Mouse (Mus musculus) stomach, postnatal 0 days (tissue): ENCODE results near the gene Tspoap1. TPM values are rescaled to one million over a fixed set of nuclear protein-coding genes. Genes with fewer than 3 reads are reported as not detected.

ENCODE experiments used
- ATAC-seq: fragments of 200-750 bp; cut with Nextera tagmentation; 2 replicates; pipeline ENCODE4 v1.8.0; 2017; ENCODE audit not compliant: low FRiP score, low TSS enrichment
- DNase-seq: peaks from one replicate; pipeline ENCODE4 v3.0.0-alpha.2; 2016; ENCODE audit warnings: low spot score
- H3K27ac ChIP-seq: fragments of 300-500 bp; sonication (generic); replicated peaks from 2 replicates; pipeline ENCODE4 v1.5.1; 2014; ENCODE audit warnings: mild to moderate bottlenecking, control low read depth
- H3K27me3 ChIP-seq: fragments of 300-500 bp; sonication (generic); 2 replicates; pipeline ENCODE4 v1.6.1; 2014; ENCODE audit warnings: low read length; ENCODE audit not compliant: control insufficient read depth, insufficient read depth
- H3K36me3 ChIP-seq: fragments of 300-500 bp; sonication (generic); 2 replicates; pipeline ENCODE4 v1.6.1; 2014; ENCODE audit warnings: low read length, mixed read lengths; ENCODE audit not compliant: control insufficient read depth, insufficient read depth
- H3K4me1 ChIP-seq: fragments of 300-500 bp; sonication (generic); replicated peaks from 2 replicates; pipeline ENCODE4 v1.6.1; 2014; ENCODE audit warnings: antibody characterized with exemption; ENCODE audit not compliant: control insufficient read depth, insufficient read depth
- H3K4me2 ChIP-seq: fragments of 300-500 bp; sonication (generic); replicated peaks from 2 replicates; pipeline ENCODE4 v1.6.1; 2014; ENCODE audit warnings: low read depth, mild to moderate bottlenecking, control low read depth, moderate library complexity
- H3K4me3 ChIP-seq: fragments of 300-500 bp; sonication (generic); 2 replicates; pipeline ENCODE4 v1.5.1; 2014; ENCODE audit warnings: low read depth, low read length, control low read depth
- H3K9ac ChIP-seq: fragments of 300-500 bp; sonication (generic); 2 replicates; pipeline ENCODE4 v1.6.1; 2014; ENCODE audit warnings: mild to moderate bottlenecking, low read length, control low read depth, mixed read lengths
- H3K9me3 ChIP-seq: fragments of 300-500 bp; sonication (generic); 2 replicates; pipeline ENCODE4 v1.6.1; 2016; ENCODE audit warnings: low read length; ENCODE audit not compliant: control insufficient read depth
- CTCF ChIP-seq: IDR thresholded peaks from 2 replicates; pipeline ENCODE4 v1.5.1; 2016; ENCODE audit warnings: antibody characterized with exemption, low read depth, mild to moderate bottlenecking, moderate library complexity
- EP300 ChIP-seq: optimal IDR thresholded peaks from 2 replicates; pipeline ENCODE3; 2016; ENCODE audit warnings: antibody characterized with exemption
- WGBS: fragments of 180-500 bp; shearing (Covaris S2); extraction: QIAGEN DNeasy Blood & Tissue Kit; methylation state at CpG from one replicate; pipeline ENCODE4 v1.1.7; 2014; 5-methylcytosine and 5-hydroxymethylcytosine counted together
- microRNA counts: library from miRNA; unstranded; fragments of <30 nt; microRNA quantifications from one replicate; lab custom pipeline; 2015
- microRNA-seq: library from miRNA; unstranded; fragments of <30 nt; microRNA quantifications from one replicate; pipeline ENCODE4, GENCODE M21; 2016
- polyA plus RNA-seq: library from polyadenylated mRNA; unstranded; fragments of >200 nt; fragmentation: Nextera tagmentation; extraction: Ambion mirVana; gene quantifications from 2 replicates; pipeline ENCODE4 v1.2.1, GENCODE M21; 2015

Gene Tspoap1
- polyA plus RNA-seq, 1 experiment from 2014 or later, result 0.56 TPM

- no peak overlapping the region for H3K27ac ChIP-seq
- 71% methylated on average over 8 of the region's 8 CpGs for WGBS
- DNase-seq, result no peak
- TF ChIP-seq CTCF, result no peak
- TF ChIP-seq EP300, result no peak
- no peak overlapping the region for H3K9ac ChIP-seq
- no peak overlapping the region for H3K4me3 ChIP-seq
- H3K9me3 ChIP-seq, result no peaks in the 10 kb centered on the region
- H3K4me1 ChIP-seq, result no peaks in the 10 kb centered on the region
- no peaks in the 10 kb centered on the region for H3K27me3 ChIP-seq
- ATAC-seq, result no peak
- H3K4me2 ChIP-seq, result no peak overlapping the region
- H3K36me3 ChIP-seq, result no peaks in the 10 kb centered on the region
Measured at GRCm38 (mm10) chr11:87814831-87815230, 54.5 kb downstream of the Tspoap1 start.

- Histone ChIP-seq H3K4me1 (no peaks in the 10 kb centered on the region), H3K4me3 (peak overlapping the region; percentile 32), H3K27me3 (no peaks in the 10 kb centered on the region), H3K27ac (no peak overlapping the region), H3K9ac (peak overlapping the region; percentile 39), H3K36me3 (no peaks in the 10 kb centered on the region), H3K9me3 (no peaks in the 10 kb centered on the region), H3K4me2 (peak overlapping the region; percentile 64)
- WGBS, result 3% methylated on average over 31 of the region's 31 CpGs
- ATAC-seq (0 out of 2 replicates have a peak, but pooled peaks have one; percentile 40), DNase-seq (peak; percentile 46)
- no peak for TF ChIP-seq EP300
- TF ChIP-seq CTCF, result peak; percentile 83
Measured at GRCm38 (mm10) chr11:87816707-87817442, 56.5 kb downstream of the Tspoap1 start.

GRCm38 (mm10) chr11:87817443-87817773, 57.1 kb downstream of the Tspoap1 start:
- H3K27me3 ChIP-seq, result no peaks in the 10 kb centered on the region
- no peaks in the 10 kb centered on the region for H3K9me3 ChIP-seq
- DNase-seq (no peak), ATAC-seq (no peak)
- WGBS, result 40% methylated on average over 4 of the region's 4 CpGs
- H3K36me3 ChIP-seq, result no peaks in the 10 kb centered on the region
- H3K9ac ChIP-seq, result peak overlapping the region; percentile 39; the same call in 1 of the 2 replicates
- TF ChIP-seq EP300, result no peak
- H3K27ac ChIP-seq, result no peak overlapping the region
- no peaks in the 10 kb centered on the region for H3K4me1 ChIP-seq
- H3K4me3 ChIP-seq, result peak overlapping the region; percentile 32
- peak overlapping the region; percentile 64 for H3K4me2 ChIP-seq

GRCm38 (mm10) chr11:87821502-87821901, 61.2 kb downstream of the Tspoap1 start:
- ATAC-seq (no peak), DNase-seq (no peak)
- no peaks in the 10 kb centered on the region for H3K27me3 ChIP-seq
- no peaks in the 10 kb centered on the region for H3K9me3 ChIP-seq
- no peaks in the 10 kb centered on the region for H3K4me1 ChIP-seq
- H3K4me2 ChIP-seq, result no peak overlapping the region
- no peak overlapping the region for H3K27ac ChIP-seq
- WGBS, result 47% methylated on average over 5 of the region's 5 CpGs
- H3K36me3 ChIP-seq, result no peaks in the 10 kb centered on the region
- TF ChIP-seq EP300 (no peak), CTCF (no peak)
- no peak overlapping the region for H3K9ac ChIP-seq
- H3K4me3 ChIP-seq, result no peak overlapping the region

GRCm38 (mm10) chr11:87828239-87828900, 68.0 kb downstream of the Tspoap1 start, which contains the start of gene Lpo:
Lpo (minus strand) TSS chr11:87828289.
- no peak within 1 kb of the TSS for H3K4me3 ChIP-seq
- TF ChIP-seq CTCF (no peak), EP300 (no peak)
- H3K36me3 ChIP-seq, result no peaks in the 10 kb centered on the region
- H3K4me1 ChIP-seq, result no peaks in the 10 kb centered on the region
- ATAC-seq (no peak), DNase-seq (no peak)
- no peak within 1 kb of the TSS for H3K27ac ChIP-seq
- WGBS, result 54% methylated on average over 10 of the region's 10 CpGs
- H3K27me3 ChIP-seq, result no peaks in the 10 kb centered on the region
- no peaks in the 10 kb centered on the region for H3K9me3 ChIP-seq
- H3K4me2 ChIP-seq, result no peak within 1 kb of the TSS
- no peak within 1 kb of the TSS for H3K9ac ChIP-seq

MicroRNAs encoded within 50 kb of the gene (microRNA counts, 519-probe panel; counts per million panel counts)
- 5,222 counts per million, percentile 58 among the panel's probes with 10 or more counts for microRNA mmu-miR-142-3p (lab: Ali Mortazavi, UCI)
- microRNA mmu-miR-142-5p (lab: Ali Mortazavi, UCI), result 3,553 counts per million, percentile 19 among the panel's probes with 10 or more counts

Small RNA genes lying within 50 kb of the gene (microRNA-seq; reads per million reads assigned to microRNA genes)
- gene Mir142, result not detected
- not detected for gene Mir142b

Other genes with a start within 250 kb of the Tspoap1 start
- gene Gm11492, start 193.9 kb upstream of the Tspoap1 start, polyA plus RNA-seq, result not detected in 2 replicates
- gene Sept4, start 191.6 kb upstream of the Tspoap1 start, polyA plus RNA-seq, result 25.5 and 26.3 TPM in 2 replicates
- gene Mtmr4, start 168.4 kb upstream of the Tspoap1 start, polyA plus RNA-seq, result 9.4 and 11.5 TPM in 2 replicates
- gene Hsf5, start 143.4 kb upstream of the Tspoap1 start, polyA plus RNA-seq, result 0.12 TPM in 1 of 2 replicates, not detected in the other
- 6.6 and 7.4 TPM in 2 replicates for gene Rnf43, start 97.8 kb upstream of the Tspoap1 start, polyA plus RNA-seq
- gene Supt4a, start 23.0 kb upstream of the Tspoap1 start, polyA plus RNA-seq, result 119 and 121 TPM in 2 replicates
- 0.52 and 0.74 TPM in 2 replicates for gene Mpo, start 33.0 kb downstream of the Tspoap1 start, polyA plus RNA-seq
- 0.41 and 0.69 TPM in 2 replicates for gene Lpo, start 67.7 kb downstream of the Tspoap1 start, polyA plus RNA-seq
- 4.3 and 4.5 TPM in 2 replicates for gene Mks1, start 92.7 kb downstream of the Tspoap1 start, polyA plus RNA-seq
- gene Epx, start 115.0 kb downstream of the Tspoap1 start, polyA plus RNA-seq, result 0.10 and 0.12 TPM in 2 replicates
- 0.06 TPM in 1 of 2 replicates, not detected in the other for gene Olfr462, start 131.7 kb downstream of the Tspoap1 start, polyA plus RNA-seq
- not detected in 2 replicates for gene Olfr463, start 136.8 kb downstream of the Tspoap1 start, polyA plus RNA-seq
- gene Olfr464, start 160.4 kb downstream of the Tspoap1 start, polyA plus RNA-seq, result not detected in 2 replicates
- 14.7 and 14.8 TPM in 2 replicates for gene Dynll2, start 227.0 kb downstream of the Tspoap1 start, polyA plus RNA-seq